Mouse (Mus musculus) E14TG2a.4 (cell line): ENCODE measurements at regions not wholly inside any gene's neighbourhood (a gene's known extent, or its start where the extent isn't known, plus 50 kb on each side); places are given as distances from the start of the nearest gene placed in this dataset.

Source experiments
- H3K27me3 ChIP-seq: 2 replicates; pipeline ENCODE4 v1.6.1; 2014; ENCODE audit warnings: low read length, control low read depth; ENCODE audit not compliant: insufficient read depth
- H3K36me3 ChIP-seq: 2 replicates; pipeline ENCODE4 v1.6.1; 2014; ENCODE audit warnings: low read length, control low read depth; ENCODE audit not compliant: insufficient read depth
- H3K4me1 ChIP-seq: replicated peaks from 2 replicates; pipeline ENCODE4 v1.6.1; 2014; ENCODE audit warnings: low read depth, low read length, control low read depth
- H3K4me3 ChIP-seq: replicated peaks from 2 replicates; pipeline ENCODE4 v1.5.1; 2014; ENCODE audit warnings: mild to moderate bottlenecking, low read length
- H3K9me3 ChIP-seq: 2 replicates; pipeline ENCODE4 v1.6.1; 2014; ENCODE audit warnings: low read length, control low read depth
- CTCF ChIP-seq: conservative IDR thresholded peaks from 2 replicates; pipeline ENCODE4 v1.5.1; 2014; ENCODE audit warnings: low read length
- NANOG ChIP-seq: IDR thresholded peaks from 2 replicates; pipeline ENCODE4 v1.6.1; 2014; ENCODE audit warnings: borderline replicate concordance, low read length, mixed read lengths
- POU5F1 ChIP-seq: IDR thresholded peaks from 2 replicates; pipeline ENCODE4 v1.6.1; 2014; ENCODE audit warnings: low read length, borderline replicate concordance

DNA sequence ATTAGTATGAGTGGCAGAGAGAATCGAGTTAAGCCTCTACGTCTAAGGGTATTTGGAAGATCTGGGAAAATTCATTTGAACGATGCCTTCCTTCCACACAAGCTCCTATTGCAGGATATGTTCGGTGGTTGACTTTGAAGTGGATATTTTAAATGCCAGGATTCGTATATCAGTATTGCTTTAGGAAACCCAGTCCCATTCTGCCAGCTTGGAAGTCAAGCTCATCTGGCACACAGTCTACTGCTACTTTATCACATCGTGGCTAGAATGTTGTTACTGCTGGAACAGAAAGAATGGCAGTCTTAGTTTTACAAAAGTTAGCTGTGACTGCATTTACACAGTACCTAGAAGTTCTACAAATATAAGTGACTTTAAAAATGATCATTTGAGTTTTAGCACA lies 456.5 kb downstream of the Wdr20rt start:
- Histone ChIP-seq H3K27me3 (no peaks in the 10 kb centered on the region), H3K4me3 (no peak overlapping the region), H3K36me3 (no peaks in the 10 kb centered on the region), H3K4me1 (no peaks in the 10 kb centered on the region), H3K9me3 (peaks cover 54% of the 10 kb centered on the region)
- TF ChIP-seq POU5F1 (no peak), CTCF (no peak)

DNA sequence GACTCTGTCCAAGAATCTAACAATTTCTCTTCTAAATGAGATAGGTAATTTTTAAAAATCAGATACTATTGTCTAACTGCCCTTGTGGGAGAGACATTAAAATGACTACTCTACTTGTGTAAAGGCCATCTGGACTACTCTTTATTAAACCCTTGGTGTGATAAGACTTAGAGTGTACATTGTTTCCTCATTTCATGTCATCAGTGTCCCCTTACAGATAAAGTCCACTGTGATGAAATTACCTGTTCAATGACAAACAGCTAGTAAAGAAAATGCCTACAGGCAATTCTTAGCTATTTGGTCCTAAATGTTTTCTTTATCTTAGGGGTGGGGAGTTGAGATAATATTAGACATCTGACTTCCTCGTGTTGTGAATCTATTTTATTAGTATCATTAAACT lies 479.7 kb downstream of the Wdr20rt start:
- TF ChIP-seq POU5F1: no peak
- no peak for TF ChIP-seq NANOG
- no peak for TF ChIP-seq CTCF
- Histone ChIP-seq H3K4me3 (no peak overlapping the region), H3K4me1 (no peaks in the 10 kb centered on the region), H3K36me3 (no peaks in the 10 kb centered on the region), H3K27me3 (no peaks in the 10 kb centered on the region), H3K9me3 (no peaks in the 10 kb centered on the region)

DNA sequence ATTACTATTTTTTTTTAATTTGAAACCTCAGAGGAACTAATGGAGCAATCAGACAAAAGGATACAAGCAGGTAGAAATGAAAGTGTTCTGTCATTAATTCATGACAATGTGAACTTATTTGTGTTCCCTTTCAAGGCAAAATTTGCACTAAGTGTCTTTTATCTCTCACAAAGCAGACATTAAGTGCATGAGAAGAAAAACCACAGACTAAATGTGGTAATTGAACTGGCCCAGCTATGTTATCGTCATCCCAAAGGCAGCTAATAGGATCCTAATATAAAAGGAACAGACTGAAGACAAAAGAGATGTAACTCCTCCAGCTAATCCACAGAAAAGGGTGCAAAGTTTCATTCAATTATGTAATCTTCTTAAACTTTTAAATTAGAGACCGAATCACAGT lies 487.0 kb downstream of the Wdr20rt start:
- Histone ChIP-seq H3K4me1 (no peaks in the 10 kb centered on the region), H3K4me3 (no peak overlapping the region), H3K36me3 (no peaks in the 10 kb centered on the region), H3K27me3 (no peaks in the 10 kb centered on the region), H3K9me3 (no peaks in the 10 kb centered on the region)
- TF ChIP-seq POU5F1 (no peak), CTCF (no peak), NANOG (no peak)
